Mouse (Mus musculus) bone marrow macrophage, adult 2 months (primary cell): ENCODE results near the gene Sectm1b.
"Not testable (repeated sequence)": the region's sequence is repeated elsewhere in the genome, so short reads cannot be mapped to it uniquely, and the experiment has no call there.

ENCODE experiments used
- CTCF ChIP-seq: IDR thresholded peaks from 2 replicates; pipeline ENCODE4 v1.5.1; 2012; ENCODE audit warnings: low read depth, mild to moderate bottlenecking, low read length, moderate library complexity
- POLR2A ChIP-seq: IDR thresholded peaks from 2 replicates; pipeline ENCODE4 v1.6.1; 2012; ENCODE audit warnings: mild to moderate bottlenecking, low read depth, low read length, borderline replicate concordance

DNA sequence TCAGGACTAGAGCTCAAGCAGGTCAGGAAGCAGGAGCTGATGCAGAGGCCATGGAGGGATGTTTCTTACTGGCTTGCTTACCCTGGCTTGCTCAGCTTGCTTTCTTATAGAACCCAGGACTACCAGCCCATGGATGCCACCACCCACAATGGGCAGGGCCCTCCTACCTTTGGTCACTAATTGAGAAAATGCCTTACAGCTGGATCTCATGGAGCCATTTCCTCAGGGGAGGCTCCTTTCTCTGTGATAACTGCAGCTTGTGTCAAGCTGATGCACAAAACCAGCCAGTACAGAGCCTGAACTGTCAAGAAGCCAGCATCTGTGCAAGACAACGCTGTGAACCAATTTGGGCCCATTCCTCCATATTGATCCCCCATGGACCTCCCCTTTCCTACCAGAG is 43.9 kb upstream of the Sectm1b start:
- TF ChIP-seq POLR2A, CTCF: not testable (repeated sequence)
